ENCODE assay signal across 25 mouse cellular contexts in genomic region chr17:44422865-44423264, GRCm38 (mm10).
DNase-seq lines count a peak whose midpoint lies in the region; ATAC-seq and TF ChIP-seq lines count a peak whose summit lies in the region.
"Had no signal": no experiment of that assay in that cellular context is flagged by ENCODE, and none has a peak within 500 bp of the region (broad histone marks: within the 10 kb centered on the region; RNA-seq: fewer than 3 reads in every experiment).

No protein-coding gene starts in this region.

- DNase-seq in heart, adult 11 months, result peak; percentile 92
- DNase-seq in heart, adult 8-10 months (ENCODE audit: low spot score), result no peak
- peak; percentile 35 to 41 for DNase-seq in heart, adult 9 months (ENCODE audit: low spot score in 2 of 2)
- DNase-seq: adrenal gland, adult 8-10 months; adrenal gland, postnatal 14 days; adrenal gland, postnatal 36 days; B cell, adult 2 months; cerebellum, adult 11-12 months; cerebellum, adult 2 months; cerebellum, adult 9-10 months; cerebellum, postnatal 10 days; cerebellum, postnatal 25 days had no signal

- no peaks in the 10 kb centered on the region for H3K36me3 ChIP-seq in heart, embryonic 11.5 days (ENCODE audit: control insufficient read depth, insufficient read depth, low read length)
- no peaks in the 10 kb centered on the region for H3K36me3 ChIP-seq in embryonic facial prominence, embryonic 13.5 days
- H3K36me3 ChIP-seq in embryonic facial prominence, embryonic 15.5 days, result no peaks in the 10 kb centered on the region
- H3K36me3 ChIP-seq in intestine, postnatal 0 days (ENCODE audit: control insufficient read depth, insufficient read depth), result no peaks in the 10 kb centered on the region
- no peaks in the 10 kb centered on the region for H3K36me3 ChIP-seq in forebrain, embryonic 13.5 days (ENCODE audit: poor library complexity, severe bottlenecking)
- H3K36me3 ChIP-seq: forebrain, embryonic 10.5 days; G1E had no signal

- no peak overlapping the region for H3K4me3 ChIP-seq in heart, embryonic 11.5 days (ENCODE audit: low read depth, low read length)
- H3K4me3 ChIP-seq in embryonic facial prominence, embryonic 13.5 days, result no peak overlapping the region
- H3K4me3 ChIP-seq in embryonic facial prominence, embryonic 15.5 days (replicated peaks), result no peak overlapping the region
- no peak overlapping the region for H3K4me3 ChIP-seq in intestine, postnatal 0 days (ENCODE audit: low read depth, low read length)
- H3K4me3 ChIP-seq in forebrain, embryonic 13.5 days, result no peak overlapping the region
- H3K4me3 ChIP-seq: erythroblast, embryonic 14.5 days; forebrain, embryonic 10.5 days had no signal

- no peak overlapping the region for H3K4me2 ChIP-seq in heart, embryonic 11.5 days
- H3K4me2 ChIP-seq in embryonic facial prominence, embryonic 13.5 days, result no peak overlapping the region
- no peak overlapping the region for H3K4me2 ChIP-seq in embryonic facial prominence, embryonic 15.5 days (replicated peaks)
- no peak overlapping the region for H3K4me2 ChIP-seq in intestine, postnatal 0 days (replicated peaks; ENCODE audit: low read depth)
- H3K4me2 ChIP-seq in forebrain, embryonic 13.5 days, result no peak overlapping the region

- no peaks in the 10 kb centered on the region for H3K4me1 ChIP-seq in heart, embryonic 11.5 days (ENCODE audit: control insufficient read depth, insufficient read depth, low read length)
- H3K4me1 ChIP-seq in embryonic facial prominence, embryonic 13.5 days, result peaks cover 51% of the 10 kb centered on the region
- peaks cover 39% of the 10 kb centered on the region for H3K4me1 ChIP-seq in embryonic facial prominence, embryonic 15.5 days
- H3K4me1 ChIP-seq in intestine, postnatal 0 days (replicated peaks; ENCODE audit: control insufficient read depth, insufficient read depth, low read length), result no peaks in the 10 kb centered on the region
- H3K4me1 ChIP-seq in forebrain, embryonic 13.5 days, result no peaks in the 10 kb centered on the region
- H3K4me1 ChIP-seq: forebrain, embryonic 10.5 days had no signal

- no peak for TF ChIP-seq CTCF in intestine, postnatal 0 days (IDR thresholded peaks at IDR 0.05; ENCODE audit: low read depth)

- H3K27ac ChIP-seq in heart, embryonic 11.5 days (ENCODE audit: low read depth, low read length), result no peak overlapping the region
- H3K27ac ChIP-seq in embryonic facial prominence, embryonic 13.5 days, result peak overlapping the region; percentile 77
- peak overlapping the region; percentile 68; the same call in 1 of the 2 replicates for H3K27ac ChIP-seq in embryonic facial prominence, embryonic 15.5 days (replicated peaks)
- H3K27ac ChIP-seq in intestine, postnatal 0 days (ENCODE audit: low read depth, low read length), result no peak overlapping the region
- no peak overlapping the region for H3K27ac ChIP-seq in forebrain, embryonic 13.5 days
- H3K27ac ChIP-seq: forebrain, embryonic 10.5 days had no signal

- H3K9ac ChIP-seq in heart, embryonic 11.5 days (ENCODE audit: low read depth, low read length), result no peak overlapping the region
- H3K9ac ChIP-seq in embryonic facial prominence, embryonic 13.5 days, result no peak overlapping the region
- H3K9ac ChIP-seq in embryonic facial prominence, embryonic 15.5 days, result no peak overlapping the region
- no peak overlapping the region for H3K9ac ChIP-seq in intestine, postnatal 0 days (ENCODE audit: low read depth, low read length)
- no peak overlapping the region for H3K9ac ChIP-seq in forebrain, embryonic 13.5 days

- ATAC-seq in heart, embryonic 11.5 days (replicated peaks; ENCODE audit: insufficient number of reproducible peaks, low FRiP score, low TSS enrichment), result no peak
- no peak for ATAC-seq in embryonic facial prominence, embryonic 13.5 days (ENCODE audit: insufficient number of reproducible peaks, insufficient read depth, low FRiP score, low TSS enrichment, low read depth)
- no peak for ATAC-seq in embryonic facial prominence, embryonic 15.5 days (ENCODE audit: insufficient number of reproducible peaks, low FRiP score, low TSS enrichment, low read depth)
- no peak for ATAC-seq in intestine, postnatal 0 days
- ATAC-seq in forebrain, embryonic 13.5 days, result no peak
- ATAC-seq: activated CD4-positive, CD25-positive, alpha-beta regulatory T cell, adult 4 months; CD4-positive, CD25-positive, alpha-beta regulatory T cell, adult 4 months; forebrain, embryonic 14.5 days; forebrain, embryonic 16.5 days; Patski had no signal

- no peaks in the 10 kb centered on the region for H3K9me3 ChIP-seq in heart, embryonic 11.5 days (replicated peaks; ENCODE audit: control insufficient read depth, low read length)
- H3K9me3 ChIP-seq in embryonic facial prominence, embryonic 13.5 days, result no peaks in the 10 kb centered on the region
- H3K9me3 ChIP-seq in embryonic facial prominence, embryonic 15.5 days (replicated peaks), result no peaks in the 10 kb centered on the region
- no peaks in the 10 kb centered on the region for H3K9me3 ChIP-seq in intestine, postnatal 0 days (ENCODE audit: control insufficient read depth)
- no peaks in the 10 kb centered on the region for H3K9me3 ChIP-seq in forebrain, embryonic 13.5 days (replicated peaks)
- H3K9me3 ChIP-seq: forebrain, embryonic 10.5 days had no signal

- no peaks in the 10 kb centered on the region for H3K27me3 ChIP-seq in heart, embryonic 11.5 days (ENCODE audit: control insufficient read depth, insufficient read depth, low read length)
- H3K27me3 ChIP-seq in embryonic facial prominence, embryonic 13.5 days, result 0 out of 2 replicates have a peak, but pooled peaks cover 8% of the 10 kb centered on the region
- H3K27me3 ChIP-seq in embryonic facial prominence, embryonic 15.5 days, result 0 out of 2 replicates have a peak, but pooled peaks cover 1% of the 10 kb centered on the region
- no peaks in the 10 kb centered on the region for H3K27me3 ChIP-seq in intestine, postnatal 0 days (replicated peaks; ENCODE audit: control insufficient read depth, insufficient read depth, low read length)
- H3K27me3 ChIP-seq in forebrain, embryonic 13.5 days, result no peaks in the 10 kb centered on the region
- H3K27me3 ChIP-seq: Patski had no signal

- WGBS in heart, embryonic 11.5 days (ENCODE audit: insufficient replicate concordance), result 77% methylated on average over 5 of the region's 5 CpGs
- 73% methylated on average over 5 of the region's 5 CpGs for WGBS in embryonic facial prominence, embryonic 13.5 days
- 67% methylated on average over 5 of the region's 5 CpGs for WGBS in embryonic facial prominence, embryonic 15.5 days
- WGBS in intestine, postnatal 0 days, result 78% methylated on average over 5 of the region's 5 CpGs
- 71% methylated on average over 5 of the region's 5 CpGs for WGBS in forebrain, embryonic 13.5 days

Comparison
In these comparisons a context has a peak if more than half of its experiments do, and no peak if none do; other contexts are left out.
1. H3K27ac ChIP-seq: peak in embryonic facial prominence, embryonic 13.5 days (single experiment) and embryonic facial prominence, embryonic 15.5 days (single experiment); none in heart, embryonic 11.5 days (single experiment), intestine, postnatal 0 days (single experiment) and forebrain, embryonic 13.5 days (single experiment).